Mouse (Mus musculus): ENCODE data around the gene Ush2a.

Gene Ush2a

DNA sequence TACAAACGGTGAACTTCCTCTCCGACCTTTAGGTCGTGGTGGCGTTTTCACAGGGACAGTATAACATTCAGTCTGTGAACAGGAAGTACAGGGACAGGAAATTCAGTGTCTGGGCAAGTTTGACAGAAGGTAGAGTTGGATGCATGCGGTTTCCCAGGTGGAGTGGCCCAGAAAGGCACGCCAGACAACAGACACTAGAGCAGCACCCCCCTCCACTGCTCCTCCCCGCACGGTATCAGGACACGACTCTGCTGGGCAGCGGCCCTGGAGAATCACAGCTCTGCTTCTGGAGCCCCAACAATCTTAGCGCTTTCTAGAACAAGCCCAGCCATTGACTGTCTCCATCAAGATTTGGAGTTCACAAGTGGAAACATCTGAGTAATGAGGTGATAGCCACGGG, 406.7 kb downstream of the Ush2a start:
- no peak for DNase-seq (ENCODE audit: low spot score)

DNA sequence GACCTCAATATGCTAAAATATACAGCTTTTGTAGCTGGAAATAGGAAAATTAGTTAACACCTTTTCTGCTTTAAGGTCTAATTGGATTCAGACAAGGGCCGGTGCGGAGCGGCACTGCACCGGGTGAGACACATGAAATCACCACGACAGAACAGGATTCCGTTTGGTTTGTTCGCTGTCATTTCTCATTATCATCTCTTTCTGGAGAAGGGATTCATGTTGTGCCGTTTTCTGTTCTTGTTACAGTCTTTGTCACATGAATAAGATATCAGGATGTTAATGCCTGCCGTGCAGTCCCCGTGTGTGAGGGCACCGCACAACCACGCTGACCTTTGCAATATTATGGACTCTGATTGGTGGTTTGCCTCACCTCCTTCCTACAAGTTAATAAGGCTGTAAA, 411.0 kb downstream of the Ush2a start:
- no peak for DNase-seq (ENCODE audit: low spot score)

DNA sequence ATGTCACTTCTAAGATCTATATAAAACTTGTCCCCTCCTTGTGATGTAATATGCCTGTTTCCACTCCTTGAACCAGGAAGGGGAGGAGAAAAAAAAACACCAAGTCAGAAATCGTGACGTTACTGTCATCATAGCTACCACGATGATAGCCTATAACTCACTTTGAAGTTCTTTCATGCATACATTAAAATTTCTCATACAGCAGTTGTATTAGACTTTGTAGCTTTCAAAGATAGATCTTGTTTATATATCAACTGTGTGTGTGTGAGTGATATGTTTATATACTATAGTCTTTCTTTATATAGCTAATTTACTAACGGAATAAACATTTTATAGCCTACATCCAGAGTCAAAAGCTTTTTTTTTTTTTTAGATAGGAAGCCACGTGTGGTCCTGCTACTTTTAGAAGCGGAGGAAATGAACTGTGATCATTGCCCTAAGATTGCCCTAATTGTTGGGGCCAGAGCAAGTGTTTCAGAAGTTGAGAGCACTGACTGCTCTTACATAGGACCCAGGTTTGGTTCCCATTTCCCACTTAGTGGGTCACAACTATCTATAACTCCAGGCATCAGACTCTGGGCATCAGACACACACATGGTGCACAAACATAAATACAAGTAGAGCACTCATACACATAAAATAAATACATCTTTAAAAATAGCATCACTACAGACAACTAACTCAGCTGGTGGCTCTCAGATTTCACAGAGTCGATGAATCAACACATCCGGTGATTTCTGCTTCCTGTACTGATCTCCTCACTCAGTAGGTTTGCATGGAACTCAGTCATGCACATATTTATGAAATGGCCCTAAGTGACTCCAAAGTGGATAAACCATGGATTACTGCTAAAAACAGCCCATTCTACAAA, 413.1 kb downstream of the Ush2a start:
- no peak for DNase-seq (ENCODE audit: low spot score)

GRCm38 (mm10) chr1:188675511-188675863, 413.7 kb downstream of the Ush2a start:
- DNase-seq (ENCODE audit: low spot score): no peak

GRCm38 (mm10) chr1:188678189-188678588, 416.4 kb downstream of the Ush2a start:
- no peak for DNase-seq (ENCODE audit: low spot score)

DNA sequence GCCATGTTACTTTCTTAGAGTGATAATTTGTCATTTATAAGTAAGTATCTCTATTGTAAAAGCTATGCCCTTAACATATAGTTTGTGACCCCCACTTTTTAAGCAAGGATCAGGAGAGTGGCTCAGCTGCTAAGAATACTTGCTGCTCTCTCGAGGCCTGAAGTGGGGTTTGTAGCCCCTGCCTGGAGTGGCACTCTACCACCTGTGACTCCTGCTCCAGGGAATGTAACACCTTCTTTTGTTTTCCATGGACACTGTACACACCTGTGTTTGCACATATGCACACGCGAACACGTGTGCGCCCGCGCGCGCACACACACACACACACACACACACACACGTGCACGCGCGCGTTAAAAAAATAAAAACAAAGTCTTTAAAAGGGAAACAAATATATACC, 424.5 kb downstream of the Ush2a start:
- DNase-seq (ENCODE audit: low spot score): no peak

GRCm38 (mm10) chr1:188696295-188696694, 434.5 kb downstream of the Ush2a start:
- DNase-seq (ENCODE audit: low spot score): no peak

GRCm38 (mm10) chr1:188708176-188708575, 446.4 kb downstream of the Ush2a start:
- no peak for DNase-seq (ENCODE audit: low spot score)

DNA sequence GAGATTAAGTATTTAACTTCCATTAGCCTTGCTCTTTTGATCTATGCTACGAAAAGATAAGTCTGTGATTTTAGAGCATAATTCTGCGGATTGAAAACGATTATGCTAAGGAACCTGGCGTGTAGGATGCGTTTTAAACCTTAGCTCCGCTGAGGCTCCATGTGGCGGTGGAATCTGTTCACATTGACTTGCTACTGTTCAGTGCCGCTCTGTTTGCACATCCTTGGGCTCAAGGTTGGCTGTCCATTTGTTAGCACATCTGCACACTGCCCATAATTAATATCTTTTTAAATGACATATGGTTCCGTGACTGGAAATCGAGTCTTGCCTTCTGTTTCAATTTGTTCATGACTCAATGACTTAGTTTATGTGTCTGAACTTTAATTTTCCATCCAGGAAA, 446.9 kb downstream of the Ush2a start:
- DNase-seq (ENCODE audit: low spot score): no peak

- DNase-seq (ENCODE audit: low spot score): no peak
These were observed 452.3 kb downstream of the Ush2a start for GRCm38 (mm10) chr1:188714131-188714530.

DNA sequence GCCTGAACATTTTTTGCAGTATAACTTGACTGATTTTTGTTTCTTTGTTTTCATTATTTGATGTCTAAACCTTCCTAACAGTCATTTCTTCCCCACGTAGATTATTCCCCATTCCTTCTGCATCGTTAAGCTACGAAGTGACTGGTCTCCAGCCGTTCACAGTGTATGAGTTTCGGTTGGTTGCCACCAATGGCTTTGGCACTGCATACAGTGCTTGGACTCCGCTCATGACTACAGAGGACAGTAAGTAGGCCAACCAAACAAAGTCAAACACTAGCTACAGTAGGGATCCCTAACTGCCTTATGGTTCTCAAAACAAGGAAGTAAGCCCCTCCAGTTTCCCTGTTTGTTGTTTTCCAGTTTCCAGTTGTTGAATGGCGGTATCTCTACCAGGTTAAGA, 453.1 kb downstream of the Ush2a start:
- no peak for DNase-seq (ENCODE audit: low spot score)

DNA sequence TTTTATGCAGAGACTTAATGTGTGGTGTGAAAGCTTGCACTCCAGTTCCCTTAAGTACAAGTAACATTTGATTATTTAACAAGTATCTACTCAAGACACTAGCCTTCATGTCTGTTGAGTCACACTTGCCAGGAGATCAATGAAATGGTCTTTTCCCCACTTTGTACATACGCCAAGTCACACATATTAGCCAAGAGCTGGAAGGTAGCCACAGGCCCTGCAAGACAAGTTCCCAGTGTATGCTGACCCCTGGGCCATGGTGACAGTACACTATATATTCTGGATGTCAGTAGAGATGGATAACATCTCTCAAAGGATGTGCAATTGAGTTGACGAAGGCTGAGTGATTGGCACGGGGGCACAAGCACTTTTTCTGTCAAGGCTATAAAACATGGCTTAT, 455.1 kb downstream of the Ush2a start:
- no peak for DNase-seq (ENCODE audit: low spot score)

GRCm38 (mm10) chr1:188725122-188725995, 463.5 kb downstream of the Ush2a start:
- DNase-seq (ENCODE audit: low spot score): no peak

DNA sequence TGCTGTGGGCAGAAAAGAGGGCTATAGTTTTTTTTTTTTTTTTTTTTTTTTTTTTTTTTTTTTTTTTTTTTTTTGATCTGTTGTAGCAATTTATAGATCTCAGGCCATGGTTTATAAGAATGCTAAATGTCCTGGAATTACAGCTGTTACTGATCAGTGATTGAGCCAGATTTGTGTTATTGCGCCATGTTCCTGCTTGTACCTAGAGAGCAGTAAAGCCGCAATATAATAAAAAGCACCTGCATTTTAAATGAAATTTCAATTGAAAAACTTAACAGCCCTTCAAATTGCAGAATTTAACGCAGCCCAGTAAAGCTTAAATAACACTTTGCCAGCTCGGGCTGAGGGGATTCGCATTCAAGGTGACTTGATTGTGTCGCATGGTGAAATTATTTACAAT, 465.1 kb downstream of the Ush2a start:
- no peak for DNase-seq (ENCODE audit: low spot score)

- DNase-seq (ENCODE audit: low spot score): no peak
These were observed 466.8 kb downstream of the Ush2a start for GRCm38 (mm10) chr1:188728625-188729024.

GRCm38 (mm10) chr1:188729179-188729578, 467.4 kb downstream of the Ush2a start:
- DNase-seq (ENCODE audit: low spot score): no peak

DNA sequence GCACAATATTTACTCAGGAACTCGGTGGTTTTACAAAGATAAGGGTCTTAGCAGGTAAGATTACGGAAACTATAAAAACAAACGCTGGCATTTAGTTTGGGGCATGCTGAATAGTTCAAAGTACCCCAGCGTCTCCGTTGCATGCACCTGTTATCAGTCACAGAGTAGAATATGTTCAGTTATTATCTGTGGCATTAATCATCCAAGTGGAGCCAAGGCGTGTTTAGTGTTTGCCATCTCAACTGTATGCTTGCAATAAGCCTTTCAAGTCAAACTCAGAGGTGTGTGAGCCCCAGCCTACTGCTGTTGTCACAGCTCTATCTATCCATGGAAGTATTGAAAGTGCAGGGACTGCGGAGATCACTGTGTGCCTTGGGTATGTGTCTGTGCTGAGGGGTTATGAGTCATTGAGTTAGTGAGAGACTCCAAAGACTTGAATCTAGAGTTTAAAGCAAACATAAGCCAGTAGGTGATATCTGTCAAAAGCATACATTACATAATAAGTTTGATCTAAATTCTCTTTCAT, 473.0 kb downstream of the Ush2a start:
- no peak for DNase-seq (ENCODE audit: low spot score)

- DNase-seq (ENCODE audit: low spot score): no peak
These were observed 481.1 kb downstream of the Ush2a start for GRCm38 (mm10) chr1:188742971-188743370.

DNA sequence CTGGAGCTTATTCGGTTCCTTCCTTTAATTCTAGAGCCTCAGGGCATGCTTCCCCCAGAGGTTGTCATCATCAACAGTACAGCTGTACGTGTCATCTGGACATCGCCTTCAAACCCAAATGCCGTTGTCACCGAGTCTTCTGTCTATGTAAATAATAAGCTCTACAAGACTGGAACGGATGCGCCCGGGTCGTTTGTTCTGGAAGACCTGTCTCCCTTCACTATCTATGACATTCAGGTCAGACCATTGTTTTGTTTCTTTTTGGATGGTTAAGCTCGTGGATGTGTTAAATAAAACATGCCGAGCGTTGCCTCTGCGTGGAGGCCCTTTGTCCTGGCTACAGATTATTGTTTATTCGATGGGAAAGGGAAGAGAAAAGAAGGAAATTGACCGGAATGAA, 493.2 kb downstream of the Ush2a start:
- peak; percentile 16 for DNase-seq (ENCODE audit: low spot score)

- no peak for DNase-seq (ENCODE audit: low spot score)
These were observed 498.7 kb downstream of the Ush2a start for GRCm38 (mm10) chr1:188760515-188760914.

DNA sequence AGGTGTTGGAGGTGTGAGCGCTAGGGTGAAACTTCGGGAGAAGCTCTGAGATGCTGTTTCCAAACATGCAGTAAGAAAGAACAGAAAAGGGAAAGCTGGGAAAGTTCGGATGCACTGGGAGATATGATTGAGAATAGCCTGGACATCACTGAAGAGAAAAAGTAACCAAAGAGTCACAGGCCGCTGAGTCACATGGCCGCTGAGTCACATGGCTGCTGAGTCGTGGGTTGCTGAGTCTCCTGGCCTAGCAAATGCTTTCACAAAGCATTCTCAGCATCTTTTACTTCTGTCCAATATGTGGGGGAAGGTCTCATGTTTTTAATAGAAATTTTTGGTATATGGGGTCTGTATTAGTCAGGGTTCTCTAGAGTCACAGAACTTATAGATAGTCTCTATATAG, 500.6 kb downstream of the Ush2a start:
- DNase-seq (ENCODE audit: low spot score): no peak

GRCm38 (mm10) chr1:188763761-188764160, 501.9 kb downstream of the Ush2a start:
- no peak for DNase-seq (ENCODE audit: low spot score)

- DNase-seq (ENCODE audit: low spot score): no peak
These were observed 509.0 kb downstream of the Ush2a start for GRCm38 (mm10) chr1:188770828-188771227.

All from embryo, embryonic 10 days (tissue).